Mouse (Mus musculus): Measurements from ENCODE around the gene Grik3.

GRCm38 (mm10) chr4:125600642-125601041 lies 110.1 kb downstream of the Grik3 start:
- TF ChIP-seq CTCF (IDR thresholded peaks at IDR 0.05; ENCODE audit: low read depth), result no peak
- TF ChIP-seq EP300 (optimal IDR thresholded peaks at IDR 0.05), result no peak
